Mouse (Mus musculus): ENCODE measurements around the gene Ptp4a2.
"Not testable (repeated sequence)": the region's sequence is repeated elsewhere in the genome, so short reads cannot be mapped to it uniquely, and the experiment has no call there.

Ptp4a2 gene

GRCm38 (mm10) chr4:129890094-129890493, 79.1 kb downstream of the Ptp4a2 start:
- DNase-seq: no peak

- no peak for DNase-seq
These were observed 83.8 kb downstream of the Ptp4a2 start for GRCm38 (mm10) chr4:129894861-129895260.

- not testable (repeated sequence) for DNase-seq
These were observed 87.8 kb downstream of the Ptp4a2 start for GRCm38 (mm10) chr4:129898815-129899214.

Data from cerebellum, adult 11-12 months (tissue).